Mouse (Mus musculus): ENCODE results near the gene Mgat5.
A peak's percentile ranks its signal among the peaks of the same experiment; 100 is the strongest.

The Mgat5 gene

DNA sequence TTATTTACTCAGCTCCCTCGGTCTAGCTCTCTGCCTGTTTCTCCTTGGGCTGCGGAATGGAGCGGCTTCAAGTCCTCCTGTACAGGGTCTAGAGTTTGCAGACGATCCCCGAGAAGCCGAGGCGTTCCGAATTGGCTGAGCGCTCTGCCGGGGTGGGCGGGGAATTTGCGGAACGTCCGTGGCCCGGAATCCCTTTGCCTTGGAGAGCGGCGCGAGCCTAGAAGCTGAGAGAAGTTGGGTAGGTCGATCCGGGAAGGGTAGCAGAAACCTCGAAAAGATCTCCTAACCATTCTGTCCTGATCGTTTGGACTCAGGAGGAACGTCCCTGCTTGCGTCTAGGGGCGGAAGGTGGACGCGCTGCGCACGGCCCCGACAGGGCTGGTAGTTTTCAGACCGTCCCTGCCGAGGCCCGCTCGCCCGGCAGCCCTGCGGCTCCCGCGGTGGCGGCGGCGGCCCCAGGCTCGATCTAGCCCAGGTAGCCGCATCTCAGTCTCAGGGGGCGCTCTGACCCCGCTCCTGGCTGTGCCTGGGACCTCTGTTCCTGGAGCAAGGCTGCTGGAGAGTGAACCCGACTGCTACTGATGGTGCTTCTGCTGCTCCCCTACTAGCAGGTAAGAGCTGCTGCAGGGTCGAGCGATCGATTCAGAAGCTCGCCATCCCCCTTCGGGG is at the start of gene Mgat5:
Gene Mgat5, plus strand, starts transcription at position 199 of the 669 bp plus-strand sequence.
- peak; percentile 89 for DNase-seq (ENCODE audit: low read depth, low spot score)

GRCm38 (mm10) chr1:127160118-127160760 is 44.6 kb upstream of the Mgat5 start:
- DNase-seq (ENCODE audit: low read depth, low spot score) = no peak

- DNase-seq (ENCODE audit: low read depth, low spot score) = no peak
Observed at GRCm38 (mm10) chr1:127164589-127165160, 40.1 kb upstream of the Mgat5 start.

- DNase-seq (ENCODE audit: low read depth, low spot score) = no peak
Observed at GRCm38 (mm10) chr1:127166521-127166920, 38.3 kb upstream of the Mgat5 start.

DNA sequence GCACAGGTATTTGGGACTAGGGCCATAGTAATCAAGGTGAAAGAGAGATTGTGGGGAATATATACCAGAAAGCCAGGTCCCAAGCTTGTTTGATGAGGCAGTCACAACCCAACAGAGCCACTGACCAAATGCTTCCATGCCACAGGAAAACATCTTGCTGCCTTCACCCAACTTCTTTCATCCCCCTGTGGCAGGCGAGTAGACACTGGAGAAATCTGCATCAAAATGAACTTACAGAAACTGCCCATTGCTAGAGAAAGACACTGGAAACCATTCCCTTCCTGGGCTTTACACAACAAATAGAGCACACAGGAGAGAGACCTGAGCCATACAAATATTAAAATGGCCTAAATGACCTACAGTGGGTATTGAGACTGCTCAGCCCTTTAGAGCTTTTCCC is 37.2 kb upstream of the Mgat5 start:
- no peak for DNase-seq (ENCODE audit: low read depth, low spot score)

DNA sequence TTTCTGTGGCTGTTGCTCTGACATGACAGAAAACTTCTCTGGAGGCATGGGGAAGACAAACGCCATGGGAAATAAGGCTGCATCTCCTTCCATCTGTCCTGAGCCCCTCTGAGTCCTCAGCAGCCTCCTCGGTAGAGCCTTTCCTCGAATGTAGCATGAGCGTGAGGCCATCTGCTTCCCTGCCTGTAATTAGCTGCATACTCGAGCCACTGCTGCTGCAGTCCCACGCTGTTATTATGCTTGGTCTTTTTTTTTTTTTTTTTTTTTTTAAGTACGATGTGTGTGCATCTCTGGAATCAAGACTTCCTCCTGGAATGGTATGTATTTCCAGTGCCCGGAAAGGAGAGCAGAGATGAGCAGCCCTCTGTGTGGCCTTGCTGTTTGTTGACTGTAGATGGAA is 36.6 kb upstream of the Mgat5 start:
- no peak for DNase-seq (ENCODE audit: low read depth, low spot score)

DNA sequence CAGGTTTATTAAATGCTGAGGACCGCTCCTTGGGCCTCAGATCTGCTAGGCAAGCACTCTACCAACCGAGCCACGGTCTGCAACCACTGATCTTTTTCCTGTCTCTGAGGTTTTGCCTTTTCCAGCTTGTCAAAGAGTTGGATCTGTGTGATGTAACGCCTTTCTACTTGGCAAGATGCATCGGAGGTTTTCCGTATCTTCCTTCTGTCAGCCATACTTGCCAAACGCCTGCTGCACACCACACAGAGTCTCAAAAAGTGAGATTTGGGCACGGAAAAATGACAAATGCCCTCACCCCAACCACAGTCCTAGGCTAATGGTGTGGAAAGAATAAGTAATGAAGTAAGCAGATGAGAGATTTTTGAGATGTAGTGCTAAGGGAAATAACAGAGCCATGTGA is 35.3 kb upstream of the Mgat5 start:
- DNase-seq (ENCODE audit: low read depth, low spot score) = no peak

- DNase-seq (ENCODE audit: low read depth, low spot score) = no peak
Observed at GRCm38 (mm10) chr1:127171361-127171760, 33.5 kb upstream of the Mgat5 start.

DNA sequence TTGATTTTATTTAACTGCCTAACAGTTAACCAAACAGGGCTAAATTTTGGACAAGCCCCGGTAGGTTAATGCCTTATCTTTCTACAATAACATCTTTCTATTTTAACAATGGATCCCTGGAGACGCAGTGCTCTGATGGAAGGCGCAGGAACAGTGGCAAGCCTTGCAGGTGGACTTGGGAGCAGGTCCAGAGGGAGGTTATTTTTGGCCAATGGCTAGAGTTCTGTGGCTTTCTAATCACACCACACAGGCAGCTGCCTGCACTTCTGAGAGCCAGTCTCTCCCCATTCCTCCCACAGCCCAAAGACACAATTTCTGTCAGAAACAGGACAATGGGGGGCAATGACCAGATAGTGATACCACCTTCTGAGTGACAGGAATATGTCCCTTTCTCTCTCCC is 31.4 kb upstream of the Mgat5 start:
- DNase-seq (ENCODE audit: low read depth, low spot score) = no peak

DNA sequence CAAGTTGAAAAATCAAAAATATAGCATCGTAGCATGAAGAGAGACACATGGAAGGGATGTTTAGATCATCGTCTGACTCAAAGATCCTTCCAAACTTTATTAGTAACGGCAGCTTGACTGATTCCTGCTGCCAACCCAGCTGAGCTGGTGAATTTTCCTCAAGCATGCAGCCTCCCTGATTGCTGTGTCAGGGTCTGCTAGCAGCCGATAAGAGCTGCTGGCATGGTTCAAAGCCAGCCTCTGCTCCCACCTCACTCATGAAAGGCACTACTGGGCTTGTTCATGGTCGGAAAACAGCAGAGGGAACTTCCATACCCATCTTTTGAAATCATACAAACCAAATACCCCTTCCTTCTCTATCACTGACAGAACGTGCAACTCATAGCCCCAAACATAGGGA is 12.4 kb upstream of the Mgat5 start:
- no peak for DNase-seq (ENCODE audit: low read depth, low spot score)

DNA sequence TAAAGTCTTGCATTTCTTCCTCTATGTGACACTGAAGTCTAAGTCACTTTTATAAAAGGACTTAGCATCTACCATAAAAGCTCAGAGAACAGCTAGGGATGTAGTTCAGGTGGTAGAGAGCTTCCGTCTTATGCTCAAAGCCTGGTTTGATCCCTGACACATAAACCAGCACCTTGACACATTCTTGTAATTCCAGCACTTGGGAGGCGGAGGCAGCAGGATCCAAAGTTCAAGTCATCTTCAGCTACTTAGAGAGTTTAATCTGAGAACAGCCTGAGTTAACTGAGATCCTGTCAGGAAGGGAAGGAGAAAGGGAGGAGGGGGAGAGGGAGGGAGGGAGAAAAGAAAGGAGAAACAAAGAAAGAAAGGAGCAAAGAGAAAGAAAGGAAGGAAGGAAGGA is 5.6 kb upstream of the Mgat5 start:
- no peak for DNase-seq (ENCODE audit: low read depth, low spot score)

- no peak for DNase-seq (ENCODE audit: low read depth, low spot score)
Observed at GRCm38 (mm10) chr1:127202360-127202759, 2.5 kb upstream of the Mgat5 start.

GRCm38 (mm10) chr1:127203231-127203764 is 1.5 kb upstream of the Mgat5 start:
- no peak for DNase-seq (ENCODE audit: low read depth, low spot score)

DNA sequence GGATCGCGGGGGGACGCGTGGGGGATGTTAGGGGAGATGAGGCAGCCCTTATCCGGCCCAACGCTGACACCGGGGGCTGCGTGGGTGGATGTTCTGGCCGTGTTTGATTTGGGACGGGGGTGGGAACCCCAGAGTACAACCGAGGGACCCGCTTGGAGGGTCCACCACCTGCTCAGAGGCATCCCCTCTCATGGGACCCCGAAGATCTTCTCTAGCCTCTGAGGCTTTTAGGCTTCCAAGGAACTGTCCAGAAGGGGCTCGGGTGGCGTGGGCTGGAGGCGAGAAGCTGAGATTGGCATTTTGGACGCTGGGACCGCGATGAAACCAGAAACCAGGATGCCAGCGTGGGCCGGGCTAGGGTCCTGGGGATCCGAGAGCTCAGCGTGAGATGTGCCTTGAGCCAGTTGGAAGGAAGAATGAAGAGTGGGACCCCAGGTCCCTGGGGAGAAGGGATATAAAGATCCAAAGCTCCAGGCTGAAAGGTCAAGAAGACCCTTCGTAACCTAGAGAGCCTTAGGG is 745 bp downstream of the Mgat5 start:
- no peak for DNase-seq (ENCODE audit: low read depth, low spot score)

GRCm38 (mm10) chr1:127206020-127206641 is 1.3 kb downstream of the Mgat5 start:
- no peak for DNase-seq (ENCODE audit: low read depth, low spot score)

- no peak for DNase-seq (ENCODE audit: low read depth, low spot score)
Observed at GRCm38 (mm10) chr1:127206881-127207555, 2.2 kb downstream of the Mgat5 start.

GRCm38 (mm10) chr1:127208167-127208566 is 3.4 kb downstream of the Mgat5 start:
- DNase-seq (ENCODE audit: low read depth, low spot score) = no peak

DNA sequence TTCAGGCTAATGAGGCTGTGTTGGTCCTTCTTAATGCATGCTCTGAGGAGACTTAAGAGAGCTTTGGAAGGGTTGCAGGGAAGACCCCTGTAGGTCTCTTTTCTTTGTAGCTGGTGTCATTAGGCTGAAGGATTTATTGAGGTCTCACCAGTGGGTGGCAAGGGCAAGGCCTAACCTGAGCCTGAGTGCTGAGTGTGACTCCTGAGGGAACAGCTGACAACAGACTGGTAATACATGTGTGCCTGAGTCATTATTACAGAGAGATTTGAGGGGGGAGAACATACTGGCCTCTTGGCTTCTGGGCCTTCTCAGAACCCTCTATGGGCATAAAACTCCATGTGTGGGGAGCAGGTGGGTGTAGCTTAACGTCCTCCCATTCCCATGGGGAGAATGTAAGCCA is 8.0 kb downstream of the Mgat5 start:
- DNase-seq (ENCODE audit: low read depth, low spot score) = no peak

- no peak for DNase-seq (ENCODE audit: low read depth, low spot score)
Observed at GRCm38 (mm10) chr1:127213434-127213833, 8.6 kb downstream of the Mgat5 start.

GRCm38 (mm10) chr1:127214585-127215232 is 9.9 kb downstream of the Mgat5 start:
- DNase-seq (ENCODE audit: low read depth, low spot score) = no peak

- no peak for DNase-seq (ENCODE audit: low read depth, low spot score)
Observed at GRCm38 (mm10) chr1:127216979-127217378, 12.2 kb downstream of the Mgat5 start.
